Mouse (Mus musculus) intestine, embryonic 16.5 days (tissue): ENCODE data around the gene Vwce. TPM values are rescaled to one million over a fixed set of nuclear protein-coding genes. Genes with fewer than 3 reads are reported as not detected.

Experiments used
- ATAC-seq: fragments of 200-750 bp; cut with Nextera tagmentation; 2 replicates; pipeline ENCODE4 v1.8.0; 2017; ENCODE audit warnings: moderate TSS enrichment, moderate library complexity
- H3K27ac ChIP-seq: fragments of 300-500 bp; sonication (generic); 2 replicates; pipeline ENCODE4 v1.5.1; 2014; ENCODE audit warnings: mild to moderate bottlenecking, low read length
- H3K27me3 ChIP-seq: fragments of 300-500 bp; sonication (generic); replicated peaks from 2 replicates; pipeline ENCODE4 v1.6.1; 2014; ENCODE audit warnings: low read length, control low read depth, mixed read lengths; ENCODE audit not compliant: control insufficient read depth, insufficient read depth
- H3K36me3 ChIP-seq: fragments of 300-500 bp; sonication (generic); 2 replicates; pipeline ENCODE4 v1.6.1; 2014; ENCODE audit warnings: low read length, control low read depth; ENCODE audit not compliant: control insufficient read depth, insufficient read depth
- H3K4me1 ChIP-seq: fragments of 300-500 bp; sonication (generic); 2 replicates; pipeline ENCODE4 v1.6.1; 2014; ENCODE audit warnings: low read length, control low read depth, mixed read lengths; ENCODE audit not compliant: control insufficient read depth, insufficient read depth
- H3K4me2 ChIP-seq: fragments of 300-500 bp; sonication (generic); 2 replicates; pipeline ENCODE4 v1.6.1; 2014; ENCODE audit warnings: low read depth, low read length, control low read depth
- H3K4me3 ChIP-seq: fragments of 300-500 bp; sonication (generic); 2 replicates; pipeline ENCODE4 v1.5.1; 2014; ENCODE audit warnings: mild to moderate bottlenecking, low read length
- H3K9ac ChIP-seq: fragments of 300-500 bp; sonication (generic); 2 replicates; pipeline ENCODE4 v1.6.1; 2014; ENCODE audit warnings: low read depth, low read length
- H3K9me3 ChIP-seq: fragments of 300-500 bp; sonication (generic); 2 replicates; pipeline ENCODE4 v1.6.1; 2016; ENCODE audit warnings: low read length, control low read depth; ENCODE audit not compliant: control insufficient read depth
- WGBS: fragments of 180-500 bp; shearing (Covaris S2); extraction: QIAGEN DNeasy Blood & Tissue Kit; methylation state at CpG from one replicate; pipeline ENCODE4 v1.1.7; 2014; 5-methylcytosine and 5-hydroxymethylcytosine counted together
- polyA plus RNA-seq: library from polyadenylated mRNA; unstranded; fragments of >200 nt; fragmentation: Nextera tagmentation; extraction: Ambion mirVana; gene quantifications from 2 replicates; pipeline ENCODE4 v1.2.1, GENCODE M21; 2015

Gene Vwce
- polyA plus RNA-seq, 1 experiment from 2014 or later: 4.8 TPM

DNA sequence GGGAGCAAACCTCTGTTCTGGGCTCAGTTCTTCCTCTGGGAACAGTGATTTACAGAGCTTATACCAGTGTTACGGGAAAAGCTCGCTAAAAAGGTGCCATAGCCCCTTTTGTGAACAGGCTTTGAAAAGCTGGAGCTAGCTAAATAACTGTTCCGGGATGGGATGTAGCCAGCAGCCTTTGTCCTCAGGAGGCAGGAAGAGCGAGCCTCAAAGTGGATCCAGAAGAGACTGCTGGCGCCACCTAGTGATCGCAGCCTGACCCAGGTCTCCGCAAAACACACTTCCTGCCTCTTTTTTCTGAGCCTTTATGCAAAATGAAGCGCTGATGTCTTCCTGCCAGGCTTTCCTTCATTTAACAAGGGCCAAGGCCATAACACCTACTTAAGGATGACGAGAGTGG lies 31.2 kb upstream of the Vwce start:
- 1% methylated on average over 9 of the region's 9 CpGs for WGBS

DNA sequence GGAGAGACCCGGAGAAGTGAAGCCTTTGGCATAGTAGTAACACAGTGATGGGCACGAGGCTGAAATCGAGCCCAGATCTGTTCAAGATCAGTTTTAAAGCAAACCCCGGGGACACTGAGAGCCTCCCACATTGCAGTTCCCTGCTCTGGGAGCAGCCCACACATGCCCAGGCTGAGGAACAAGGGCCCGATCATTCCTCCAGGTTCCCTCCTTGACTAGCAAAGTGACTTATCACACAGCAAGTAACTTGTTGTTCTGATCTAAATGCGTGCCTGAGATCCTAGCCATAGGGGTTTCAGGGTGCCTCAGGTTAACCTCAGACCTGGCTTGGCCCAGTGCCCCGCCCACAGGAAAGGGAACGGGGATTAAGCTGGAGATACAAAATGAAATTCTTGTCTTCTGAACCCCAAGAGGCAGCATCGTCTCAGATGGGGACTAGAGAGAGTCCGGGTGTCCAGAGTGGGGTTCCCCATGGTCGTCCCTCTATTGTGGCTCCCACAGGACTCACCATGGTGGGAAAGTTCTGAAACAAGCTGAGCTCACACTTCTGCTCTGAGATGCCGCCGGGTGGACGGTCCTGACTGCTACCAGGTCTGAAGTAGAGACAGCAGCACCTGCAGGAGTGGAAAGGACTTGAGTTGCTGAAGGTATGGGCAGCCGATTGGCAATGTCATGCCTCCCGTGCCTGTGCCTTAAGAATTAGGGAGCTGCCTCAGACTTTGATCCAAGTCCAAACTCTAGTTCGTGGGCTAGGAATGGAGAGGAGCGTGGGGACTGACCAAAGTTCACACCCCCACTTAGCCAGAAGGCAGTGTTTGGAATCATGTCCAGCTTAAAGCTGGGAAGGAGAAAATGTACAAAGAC lies 30.1 kb upstream of the Vwce start:
- Histone ChIP-seq H3K4me1 (peaks cover 17% of the 10 kb centered on the region), H3K27me3 (no peaks in the 10 kb centered on the region), H3K36me3 (peaks cover 10% of the 10 kb centered on the region; the same call in 1 of the 2 replicates), H3K4me2 (peak overlapping the region; percentile 61), H3K9ac (peak overlapping the region; percentile 97), H3K9me3 (no peaks in the 10 kb centered on the region), H3K27ac (peak overlapping the region; percentile 94), H3K4me3 (peak overlapping the region; percentile 91)
- WGBS: 74% methylated on average over 18 of the region's 18 CpGs
- peak; percentile 18 for ATAC-seq

More for the DNA sequence above, 31.2 kb upstream of the Vwce start:
- H3K27me3 ChIP-seq: no peaks in the 10 kb centered on the region
- peak overlapping the region; percentile 91 for H3K4me3 ChIP-seq
- H3K36me3 ChIP-seq: 0 out of 2 replicates have a peak, but pooled peaks cover 2% of the 10 kb centered on the region
- peak overlapping the region; percentile 80 for H3K27ac ChIP-seq
- peaks cover 17% of the 10 kb centered on the region for H3K4me1 ChIP-seq
- peak; percentile 47 for ATAC-seq
- H3K4me2 ChIP-seq: peak overlapping the region; percentile 61
- H3K9me3 ChIP-seq: no peaks in the 10 kb centered on the region
- H3K9ac ChIP-seq: peak overlapping the region; percentile 97

DNA sequence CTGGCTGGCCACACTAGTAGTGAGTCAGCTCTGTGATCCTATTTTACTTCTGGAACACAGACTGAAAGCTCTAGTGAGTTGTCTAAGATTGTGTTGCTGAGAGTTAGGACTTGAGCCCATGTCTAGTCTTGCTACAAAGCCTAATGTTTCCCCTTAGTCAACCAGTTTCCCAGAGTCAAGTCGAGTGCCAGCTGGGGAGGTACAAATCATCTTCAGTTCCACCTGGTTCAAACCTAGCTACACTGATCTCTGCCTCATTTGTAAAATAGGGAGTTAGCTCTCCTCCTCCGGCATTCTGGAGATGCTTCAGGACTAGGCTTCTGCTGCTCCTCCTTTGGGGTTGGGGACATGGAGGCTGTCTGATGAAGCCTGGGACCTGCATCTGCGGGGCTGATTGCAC lies 29.5 kb upstream of the Vwce start:
- peak overlapping the region; percentile 91 for H3K4me3 ChIP-seq
- H3K4me2 ChIP-seq: peak overlapping the region; percentile 61
- no peaks in the 10 kb centered on the region for H3K27me3 ChIP-seq
- H3K9me3 ChIP-seq: no peaks in the 10 kb centered on the region
- peak overlapping the region; percentile 94 for H3K27ac ChIP-seq
- H3K36me3 ChIP-seq: peaks cover 14% of the 10 kb centered on the region
- H3K9ac ChIP-seq: peak overlapping the region; percentile 97
- peaks cover 17% of the 10 kb centered on the region for H3K4me1 ChIP-seq
- WGBS: 40% methylated on average over 3 of the region's 3 CpGs
- ATAC-seq: no peak

DNA sequence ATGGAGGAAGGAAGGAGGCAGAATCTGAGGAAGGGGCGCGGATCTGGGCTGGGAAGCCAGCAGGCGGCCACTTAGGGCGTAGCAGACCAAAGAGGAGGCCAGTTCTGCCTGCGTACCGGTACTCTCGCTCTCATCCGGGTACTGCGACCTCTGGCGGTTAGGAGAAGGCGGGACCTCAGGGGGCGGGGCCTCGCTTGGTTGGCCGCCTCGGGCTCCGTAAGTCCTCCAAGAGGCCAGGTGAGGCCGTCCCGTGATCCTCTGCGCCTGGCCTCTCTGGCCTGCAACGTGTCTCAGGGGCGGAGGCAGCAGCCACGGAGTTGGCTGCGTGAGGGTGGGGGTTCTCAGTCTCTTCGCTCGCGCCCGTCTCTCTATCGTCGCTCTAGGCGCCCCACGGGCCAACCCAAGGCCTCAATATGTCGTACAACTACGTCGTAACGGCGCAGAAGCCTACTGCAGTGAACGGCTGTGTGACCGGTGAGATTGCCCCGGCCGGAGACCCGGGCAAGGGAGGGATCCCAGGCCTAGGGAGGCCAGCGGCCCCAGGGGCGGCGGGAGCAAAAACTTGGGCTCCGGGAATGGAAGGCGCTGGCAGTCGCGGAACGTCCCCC lies 28.6 kb upstream of the Vwce start, which contains the start of the genes Ddb1 and Tkfc:
Ddb1 (plus strand) TSS at position 35 of the 608 bp plus-strand sequence.
Tkfc (minus strand) TSS at position 362 of the 608 bp plus-strand sequence.
- Histone ChIP-seq H3K36me3 (peaks cover 19% of the 10 kb centered on the region), H3K27ac (peak within 1 kb of the TSS; percentile 94), H3K4me3 (peak within 1 kb of the TSS; percentile 91), H3K9ac (peak within 1 kb of the TSS; percentile 97), H3K4me1 (peaks cover 17% of the 10 kb centered on the region), H3K4me2 (peak within 1 kb of the TSS; percentile 69), H3K27me3 (no peaks in the 10 kb centered on the region), H3K9me3 (no peaks in the 10 kb centered on the region)
- peak; percentile 97 for ATAC-seq
- 1% methylated on average over 49 of the region's 49 CpGs for WGBS

DNA sequence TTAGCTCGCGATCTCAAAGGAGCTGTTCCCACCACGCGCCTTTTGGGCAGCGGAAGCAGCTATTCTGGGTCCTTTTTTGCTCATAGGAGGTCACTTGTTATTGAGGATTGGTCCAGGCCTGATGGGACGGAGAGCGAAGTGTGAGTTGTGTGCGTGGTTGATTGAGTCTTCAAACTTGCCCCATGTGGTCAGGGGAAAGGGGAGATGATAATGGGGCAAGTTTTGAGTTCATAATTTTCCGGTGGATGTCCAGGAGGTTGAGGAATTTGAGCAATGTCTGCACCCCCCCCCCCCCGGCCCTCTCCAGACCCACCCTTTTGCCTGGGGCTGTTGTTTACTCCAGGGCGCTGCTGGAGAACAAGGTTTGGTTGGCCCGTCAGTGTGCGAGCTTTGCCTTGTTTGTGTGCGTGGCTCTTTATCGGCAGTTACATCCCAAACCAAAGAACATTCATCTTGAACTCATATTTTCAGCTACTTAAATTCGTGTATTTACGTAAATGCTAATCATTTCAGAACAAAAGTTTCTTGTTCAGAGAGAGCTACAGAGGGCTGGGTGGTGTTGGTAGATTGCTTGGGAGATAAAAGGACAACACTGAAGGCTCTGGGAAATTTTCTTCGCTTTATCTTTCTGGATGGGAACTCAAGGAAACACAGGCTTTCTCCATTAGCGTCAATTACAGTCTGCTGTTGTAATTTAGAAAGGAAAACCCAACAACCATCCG lies 28.0 kb upstream of the Vwce start:
- Histone ChIP-seq H3K27me3 (no peaks in the 10 kb centered on the region), H3K4me1 (peaks cover 17% of the 10 kb centered on the region), H3K27ac (peak overlapping the region; percentile 93), H3K9me3 (no peaks in the 10 kb centered on the region), H3K4me3 (peak overlapping the region; percentile 91), H3K9ac (peak overlapping the region; percentile 97), H3K4me2 (peak overlapping the region; percentile 69), H3K36me3 (peaks cover 22% of the 10 kb centered on the region)
- ATAC-seq: peak; percentile 7; the same call in 1 of the 2 replicates
- WGBS: 4% methylated on average over 20 of the region's 20 CpGs

DNA sequence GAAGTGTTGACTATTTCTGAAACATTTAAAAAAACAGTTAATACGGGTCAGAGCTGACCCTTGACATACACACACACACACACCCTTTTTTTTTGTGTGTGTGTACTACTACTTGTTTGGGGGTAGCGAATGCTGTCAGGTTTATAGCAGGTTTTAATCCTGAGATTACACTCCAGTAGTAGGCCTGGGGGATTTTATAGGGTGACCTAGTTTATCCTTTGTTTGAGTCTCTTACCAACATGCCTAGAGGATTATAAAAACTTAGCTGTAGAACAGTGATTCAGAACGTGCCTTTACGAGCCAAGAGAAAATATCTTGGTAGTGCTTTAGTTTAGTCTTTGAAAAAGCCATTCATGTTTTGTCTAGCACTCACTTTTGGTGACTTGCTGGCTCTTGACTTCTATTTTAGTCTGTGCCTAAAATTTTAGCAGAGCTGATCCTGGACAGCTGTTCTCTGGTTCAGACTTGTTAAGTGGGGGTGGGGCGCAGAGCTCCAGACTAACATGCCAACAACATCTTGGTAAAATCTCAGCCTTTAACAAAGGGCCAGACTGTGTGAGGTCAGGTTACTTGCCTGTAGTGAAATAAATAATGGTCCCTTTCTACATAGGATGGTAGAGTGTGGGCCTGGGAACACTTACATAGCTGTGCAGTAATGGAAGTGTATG lies 25.3 kb upstream of the Vwce start:
- Histone ChIP-seq H3K4me1 (peaks cover 12% of the 10 kb centered on the region), H3K4me3 (no peak overlapping the region), H3K4me2 (no peak overlapping the region), H3K9me3 (no peaks in the 10 kb centered on the region), H3K27ac (no peak overlapping the region), H3K27me3 (no peaks in the 10 kb centered on the region), H3K9ac (no peak overlapping the region), H3K36me3 (peaks cover 35% of the 10 kb centered on the region)
- 75% methylated on average over 5 of the region's 5 CpGs for WGBS
- ATAC-seq: no peak

DNA sequence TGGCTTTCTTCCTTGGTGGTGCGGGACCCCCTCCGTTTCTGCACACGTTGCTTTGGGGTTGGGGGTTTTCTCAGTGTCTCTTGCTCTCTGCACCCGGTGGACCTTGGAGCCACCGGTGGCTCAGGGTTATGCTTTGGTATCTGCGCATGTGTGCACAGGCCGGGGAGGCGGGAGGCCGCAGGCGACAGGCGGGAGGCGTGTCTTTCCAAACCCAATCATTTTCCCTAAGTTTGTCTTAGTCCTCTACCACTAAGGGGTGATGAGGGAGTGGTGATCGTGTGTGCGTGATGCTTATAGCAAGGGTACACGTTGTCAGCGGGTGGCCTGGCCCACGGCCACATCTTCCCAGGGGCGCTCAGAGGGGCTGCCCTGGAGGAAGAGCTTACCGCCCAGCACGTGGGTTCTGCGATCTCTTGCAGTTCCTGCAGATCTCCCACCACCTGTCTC lies 882 bp downstream of the Vwce start:
- peak overlapping the region; percentile 93 for H3K4me2 ChIP-seq
- no peaks in the 10 kb centered on the region for H3K27me3 ChIP-seq
- peaks cover 4% of the 10 kb centered on the region; the same call in 1 of the 2 replicates for H3K36me3 ChIP-seq
- H3K4me1 ChIP-seq: peaks cover 18% of the 10 kb centered on the region
- peak overlapping the region; percentile 59 for H3K4me3 ChIP-seq
- WGBS: 3% methylated on average over 21 of the region's 21 CpGs
- 0 out of 2 replicates have a peak overlapping the region, but pooled peaks have one; percentile 43 for H3K27ac ChIP-seq
- peak overlapping the region; percentile 75 for H3K9ac ChIP-seq
- ATAC-seq: peak; percentile 95
- H3K9me3 ChIP-seq: no peaks in the 10 kb centered on the region

DNA sequence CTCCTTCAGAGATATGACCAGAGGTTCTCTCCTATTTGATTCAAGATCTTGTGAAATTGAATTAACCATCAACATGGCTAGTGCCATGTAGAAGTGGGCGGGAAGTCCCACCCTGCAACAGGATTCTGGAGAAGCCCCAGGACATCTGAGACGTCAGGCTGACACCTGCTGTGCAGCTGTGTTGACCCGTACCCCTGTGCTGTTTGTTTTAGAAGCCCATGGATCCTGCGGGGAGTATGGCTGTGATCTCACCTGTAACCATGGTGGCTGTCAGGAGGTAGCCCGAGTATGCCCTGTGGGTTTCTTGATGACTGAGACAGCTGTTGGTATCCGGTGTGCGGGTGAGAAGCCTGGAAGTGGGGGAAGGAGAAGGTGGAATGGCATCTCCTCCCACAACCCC lies 3.8 kb downstream of the Vwce start:
- Histone ChIP-seq H3K27me3 (no peaks in the 10 kb centered on the region), H3K9me3 (no peaks in the 10 kb centered on the region), H3K36me3 (no peaks in the 10 kb centered on the region), H3K4me1 (peaks cover 18% of the 10 kb centered on the region), H3K4me2 (no peak overlapping the region), H3K4me3 (no peak overlapping the region), H3K9ac (no peak overlapping the region), H3K27ac (no peak overlapping the region)
- WGBS: 43% methylated on average over 7 of the region's 7 CpGs
- ATAC-seq: no peak
